Mouse (Mus musculus) embryonic facial prominence, embryonic 15.5 days (tissue): ENCODE measurements at regions not wholly inside any gene's neighbourhood (a gene's known extent, or its start where the extent isn't known, plus 50 kb on each side); places are given as distances from the start of the nearest gene placed in this dataset.

Experiments used
- ATAC-seq: fragments of 200-750 bp; cut with Nextera tagmentation; 2 replicates; pipeline ENCODE4 v1.8.0; 2017; ENCODE audit warnings: low read depth, moderate TSS enrichment; ENCODE audit not compliant: insufficient number of reproducible peaks, low FRiP score, low TSS enrichment
- H3K27ac ChIP-seq: fragments of 300-500 bp; sonication (generic); replicated peaks from 2 replicates; pipeline ENCODE4 v1.5.1; 2015; ENCODE audit warnings: mild to moderate bottlenecking, inconsistent platforms
- H3K27me3 ChIP-seq: fragments of 300-500 bp; sonication (generic); 2 replicates; pipeline ENCODE4 v1.6.1; 2015; ENCODE audit warnings: inconsistent platforms
- H3K36me3 ChIP-seq: fragments of 300-500 bp; sonication (generic); 2 replicates; pipeline ENCODE4 v1.6.1; 2015; ENCODE audit warnings: mild to moderate bottlenecking, inconsistent platforms
- H3K4me1 ChIP-seq: fragments of 300-500 bp; sonication (generic); 2 replicates; pipeline ENCODE4 v1.6.1; 2015; ENCODE audit warnings: inconsistent platforms
- H3K4me2 ChIP-seq: fragments of 300-500 bp; sonication (generic); replicated peaks from 2 replicates; pipeline ENCODE4 v1.6.1; 2015; ENCODE audit warnings: mild to moderate bottlenecking, inconsistent platforms
- H3K4me3 ChIP-seq: fragments of 300-500 bp; sonication (generic); replicated peaks from 2 replicates; pipeline ENCODE4 v1.5.1; 2015; ENCODE audit warnings: mild to moderate bottlenecking, inconsistent platforms
- H3K9ac ChIP-seq: fragments of 300-500 bp; sonication (generic); 2 replicates; pipeline ENCODE4 v1.6.1; 2015; ENCODE audit warnings: inconsistent platforms
- H3K9me3 ChIP-seq: fragments of 300-500 bp; sonication (generic); replicated peaks from 2 replicates; pipeline ENCODE4 v1.6.1; 2016; ENCODE audit warnings: inconsistent platforms
- WGBS: fragments of 180-500 bp; shearing (Covaris S2); methylation state at CpG from one replicate; pipeline ENCODE4 v1.1.7; 2015; 5-methylcytosine and 5-hydroxymethylcytosine counted together

DNA sequence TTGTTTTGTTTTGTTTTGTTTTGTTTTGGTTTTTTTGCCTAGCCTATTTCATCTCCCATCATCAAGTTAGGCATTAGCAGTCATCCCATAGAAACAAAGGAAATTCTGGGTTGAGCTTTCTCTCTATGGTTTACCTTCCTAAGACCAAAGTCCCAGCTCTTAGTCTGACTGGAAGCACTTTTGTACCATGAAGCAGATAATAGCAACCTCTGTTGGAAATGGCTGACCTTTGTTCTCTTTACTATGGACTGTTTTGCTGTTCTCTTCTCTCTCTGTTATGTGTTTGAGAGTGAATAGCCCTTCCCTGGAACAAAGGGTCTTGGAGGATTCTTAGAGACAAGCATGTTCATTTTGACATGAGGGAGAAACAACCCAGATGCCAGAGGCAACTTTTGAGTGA, 1681.7 kb upstream of the 5930422O12Rik start:
- no peaks in the 10 kb centered on the region for H3K36me3 ChIP-seq
- H3K27me3 ChIP-seq, result no peaks in the 10 kb centered on the region
- no peak overlapping the region for H3K9ac ChIP-seq
- no peak for ATAC-seq
- H3K4me2 ChIP-seq, result no peak overlapping the region
- no peak overlapping the region for H3K4me3 ChIP-seq
- H3K4me1 ChIP-seq, result no peaks in the 10 kb centered on the region
- H3K27ac ChIP-seq, result no peak overlapping the region
- H3K9me3 ChIP-seq, result no peaks in the 10 kb centered on the region

DNA sequence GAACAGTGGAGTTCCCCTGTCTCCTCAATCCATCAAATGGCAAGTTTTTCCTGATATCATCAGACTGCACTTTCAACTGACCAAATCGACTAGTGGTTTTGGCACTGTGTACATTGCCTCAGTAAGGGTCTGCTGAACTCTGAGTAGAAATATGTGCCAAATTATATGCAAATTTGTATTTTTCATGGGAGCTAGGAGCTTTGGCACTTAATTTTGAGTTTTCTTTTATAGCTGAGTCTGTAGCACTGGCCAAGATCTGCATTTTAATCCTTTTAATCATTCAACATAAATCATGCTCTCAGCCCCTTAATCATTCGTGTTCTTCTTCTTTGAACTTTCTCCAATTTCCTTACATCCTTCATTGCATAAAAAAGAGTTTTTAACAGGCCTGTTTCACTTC, 1678.5 kb upstream of the 5930422O12Rik start:
- Histone ChIP-seq H3K27me3 (no peaks in the 10 kb centered on the region), H3K4me1 (no peaks in the 10 kb centered on the region), H3K9me3 (no peaks in the 10 kb centered on the region), H3K9ac (no peak overlapping the region), H3K4me3 (no peak overlapping the region), H3K27ac (no peak overlapping the region), H3K4me2 (no peak overlapping the region), H3K36me3 (no peaks in the 10 kb centered on the region)
- no peak for ATAC-seq
- 47% methylated on average over 2 of the region's 2 CpGs for WGBS

DNA sequence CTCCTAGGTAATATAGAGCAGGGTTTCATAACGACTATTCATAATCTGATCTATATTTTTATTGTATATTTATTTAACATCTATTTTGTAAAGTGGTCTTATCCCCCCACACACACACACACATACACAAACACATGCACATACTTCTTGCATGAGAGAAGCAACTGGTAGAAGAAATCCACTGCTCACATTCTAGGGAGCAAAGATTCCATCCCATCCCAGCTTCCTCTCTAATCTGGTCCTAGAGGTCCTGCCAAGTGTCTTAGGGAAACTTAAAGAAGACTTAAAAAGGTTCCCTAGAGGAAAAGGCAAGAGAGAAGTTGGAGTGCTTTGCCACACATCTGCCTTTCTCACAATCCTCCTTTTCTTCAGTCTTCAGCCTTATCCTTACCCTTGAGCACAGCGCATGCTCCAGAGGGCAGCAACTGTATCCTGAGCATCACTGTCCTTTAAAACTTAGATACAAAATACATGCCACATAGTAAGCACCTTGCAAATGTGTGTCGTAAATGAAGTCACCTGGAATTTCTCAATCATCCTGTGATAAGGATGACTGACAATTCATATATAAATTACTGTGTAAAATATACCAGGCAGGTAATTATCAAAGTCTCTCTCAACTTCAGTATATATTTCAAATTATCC, 1677.9 kb upstream of the 5930422O12Rik start:
- no peak overlapping the region for H3K4me3 ChIP-seq
- no peak for ATAC-seq
- H3K9me3 ChIP-seq, result no peaks in the 10 kb centered on the region
- H3K4me1 ChIP-seq, result no peaks in the 10 kb centered on the region
- H3K9ac ChIP-seq, result no peak overlapping the region
- H3K27me3 ChIP-seq, result no peaks in the 10 kb centered on the region
- WGBS, result 73% methylated on average over 3 of the region's 3 CpGs
- no peak overlapping the region for H3K27ac ChIP-seq
- no peak overlapping the region for H3K4me2 ChIP-seq
- H3K36me3 ChIP-seq, result no peaks in the 10 kb centered on the region

DNA sequence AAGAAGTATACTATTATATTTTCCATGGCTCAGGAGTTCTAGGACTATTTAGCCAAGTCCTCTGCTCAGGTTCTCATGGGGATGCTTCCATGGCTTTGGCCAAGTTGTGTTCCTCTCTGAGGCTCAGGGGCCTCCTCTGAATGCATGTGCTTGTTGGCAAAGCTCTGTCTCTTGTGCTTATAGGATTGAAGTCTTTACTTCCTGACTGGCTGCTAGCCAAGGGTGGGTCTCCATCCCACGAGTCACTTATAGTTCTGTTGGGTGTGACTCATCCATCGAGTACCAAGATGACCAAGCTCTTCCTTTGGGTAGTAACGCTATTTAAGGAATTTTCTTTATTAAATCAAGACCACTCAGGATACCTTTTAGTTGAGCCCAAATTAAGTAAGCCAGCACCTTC, 1672.8 kb upstream of the 5930422O12Rik start:
- Histone ChIP-seq H3K9me3 (no peaks in the 10 kb centered on the region), H3K4me3 (no peak overlapping the region), H3K27me3 (no peaks in the 10 kb centered on the region), H3K9ac (no peak overlapping the region), H3K4me1 (no peaks in the 10 kb centered on the region), H3K27ac (no peak overlapping the region), H3K36me3 (no peaks in the 10 kb centered on the region), H3K4me2 (no peak overlapping the region)
- no peak for ATAC-seq
- WGBS, result 66% methylated on average over 3 of the region's 3 CpGs

DNA sequence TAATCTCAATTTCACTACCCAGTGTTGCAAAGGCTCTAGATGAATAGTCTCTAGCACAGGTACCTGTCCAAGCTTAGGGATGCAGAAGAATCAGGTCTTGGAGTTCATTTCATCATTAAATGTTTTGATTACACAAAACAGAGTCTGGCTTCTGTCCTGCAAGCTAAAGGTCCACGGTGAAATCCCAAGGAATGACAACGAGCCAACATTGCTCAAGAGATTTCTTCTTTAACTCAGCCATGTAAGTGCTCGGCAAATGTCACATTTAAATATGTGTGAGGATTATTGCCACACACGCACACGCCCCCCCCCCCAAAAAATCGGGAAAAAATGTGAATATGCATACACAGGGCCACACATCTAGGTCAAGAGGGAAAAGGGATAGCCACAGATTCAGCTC, 1666.4 kb upstream of the 5930422O12Rik start:
- H3K27me3 ChIP-seq, result no peaks in the 10 kb centered on the region
- H3K9me3 ChIP-seq, result no peaks in the 10 kb centered on the region
- no peaks in the 10 kb centered on the region for H3K4me1 ChIP-seq
- 83% methylated on average over 6 of the region's 6 CpGs for WGBS
- ATAC-seq, result no peak
- H3K4me2 ChIP-seq, result no peak overlapping the region
- no peak overlapping the region for H3K27ac ChIP-seq
- no peaks in the 10 kb centered on the region for H3K36me3 ChIP-seq
- H3K4me3 ChIP-seq, result no peak overlapping the region
- no peak overlapping the region for H3K9ac ChIP-seq
